Mouse (Mus musculus) bone marrow macrophage, adult 2 months (primary cell): Measurements from ENCODE around the gene Med28.

Experiments
- CTCF ChIP-seq: IDR thresholded peaks from 2 replicates; pipeline ENCODE4 v1.5.1; 2012; ENCODE audit warnings: low read depth, mild to moderate bottlenecking, low read length, moderate library complexity
- POLR2A ChIP-seq: IDR thresholded peaks from 2 replicates; pipeline ENCODE4 v1.6.1; 2012; ENCODE audit warnings: mild to moderate bottlenecking, low read depth, low read length, borderline replicate concordance

GRCm38 (mm10) chr5:45519960-45520808 is at the start of gene Med28:
- no peak; the same call in 1 of the 2 replicates for TF ChIP-seq POLR2A
- TF ChIP-seq CTCF = no peak
